Mouse (Mus musculus) common myeloid progenitor, adult 5-6 weeks (primary cell): ENCODE data around the gene Gm13057. TPM values are rescaled to one million over a fixed set of nuclear protein-coding genes. Genes with fewer than 3 reads are reported as not detected.
"Not testable (repeated sequence)": the region's sequence is repeated elsewhere in the genome, so short reads cannot be mapped to it uniquely, and the experiment has no call there.

Source experiments
- ATAC-seq: replicated peaks from 2 replicates; pipeline ENCODE4 v1.8.0; 2016; ENCODE audit warnings: low read depth, mild to moderate bottlenecking, moderate TSS enrichment, inconsistent platforms; ENCODE audit not compliant: poor library complexity, severe bottlenecking
- total RNA-seq: library from RNA; stranded (forward); fragments of 200-1000, 187-1606 nt; gene quantifications from 2 replicates; pipeline ENCODE4 v1.2.3, GENCODE M21; 2017

The Gm13057 gene
- total RNA-seq = not detected in 2 replicates

DNA sequence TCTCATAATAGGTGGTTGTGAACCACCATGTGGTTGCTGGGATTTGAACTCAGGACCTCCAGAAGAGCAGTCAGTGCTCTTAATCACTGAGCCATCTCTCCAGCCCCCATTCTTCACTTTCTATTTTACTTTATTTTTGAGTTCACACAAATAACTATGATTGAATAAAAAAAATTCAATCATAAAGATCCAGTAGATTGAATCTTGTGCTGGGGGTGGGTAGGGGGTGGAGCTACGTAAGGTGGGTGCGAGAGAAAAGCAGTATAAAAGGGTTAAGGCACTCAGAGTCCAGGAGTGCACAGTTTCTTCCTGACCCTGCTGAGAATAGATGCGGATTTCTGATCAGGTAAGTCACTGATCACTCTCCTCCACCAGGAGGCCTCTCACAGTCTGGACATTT lies at the start of gene Gm13057, which contains the start of gene BC080695:
Gm13057 (plus strand) TSS at position 310 of the 400 bp plus-strand sequence.
BC080695 (plus strand) TSS at position 301 of the 400 bp plus-strand sequence.
- not testable (repeated sequence) for ATAC-seq

DNA sequence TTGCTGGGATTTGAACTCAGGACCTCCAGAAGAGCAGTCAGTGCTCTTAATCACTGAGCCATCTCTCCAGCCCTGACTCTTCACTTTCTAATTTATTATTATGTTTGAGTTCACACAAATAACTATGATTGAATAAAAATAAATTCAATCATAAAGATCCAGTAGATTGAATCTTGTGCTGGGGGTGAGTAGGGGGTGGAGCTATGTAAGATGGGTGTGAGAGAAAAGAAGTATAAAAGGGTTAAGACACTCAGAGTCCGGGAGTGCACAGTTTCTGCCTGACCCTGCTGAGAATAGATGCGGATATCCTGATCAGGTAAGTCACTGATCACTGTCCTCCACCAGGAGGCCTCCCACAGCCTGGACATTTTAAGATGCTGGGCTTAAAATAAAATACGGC lies 40.5 kb upstream of the Gm13057 start, which contains the start of gene Gm13043:
Gm13043 (plus strand) TSS at position 301 of the 400 bp plus-strand sequence.
- no peak for ATAC-seq

DNA sequence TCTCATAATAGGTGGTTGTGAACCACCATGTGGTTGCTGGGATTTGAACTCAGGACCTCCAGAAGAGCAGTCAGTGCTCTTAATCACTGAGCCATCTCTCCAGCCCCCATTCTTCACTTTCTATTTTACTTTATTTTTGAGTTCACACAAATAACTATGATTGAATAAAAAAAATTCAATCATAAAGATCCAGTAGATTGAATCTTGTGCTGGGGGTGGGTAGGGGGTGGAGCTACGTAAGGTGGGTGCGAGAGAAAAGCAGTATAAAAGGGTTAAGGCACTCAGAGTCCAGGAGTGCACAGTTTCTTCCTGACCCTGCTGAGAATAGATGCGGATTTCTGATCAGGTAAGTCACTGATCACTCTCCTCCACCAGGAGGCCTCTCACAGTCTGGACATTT lies 15.9 kb upstream of the Gm13057 start, which contains the start of gene Gm13040:
Gm13040 (plus strand) TSS at position 301 of the 400 bp plus-strand sequence.
- not testable (repeated sequence) for ATAC-seq

Other genes starting within 250 kb of the Gm13057 start
- gene Lrrc38, start 202.0 kb upstream of the Gm13057 start, total RNA-seq = not detected in 2 replicates
- gene Pramel1, start 157.3 kb upstream of the Gm13057 start, total RNA-seq = not detected in 2 replicates
- 7.0 and 19.9 TPM in 2 replicates for gene Pramef8, start 139.3 kb upstream of the Gm13057 start, total RNA-seq
- not detected in 2 replicates for gene Oog4, start 101.4 kb upstream of the Gm13057 start, total RNA-seq
- gene Gm13043, start 40.4 kb upstream of the Gm13057 start, total RNA-seq = not detected in 2 replicates
- not detected in 2 replicates for gene Gm13040, start 15.8 kb upstream of the Gm13057 start, total RNA-seq
- not detected in 2 replicates for gene BC080695, start within 50 bp of the Gm13057 start, total RNA-seq
- not detected in 2 replicates for gene Gm13083, start 63.3 kb downstream of the Gm13057 start, total RNA-seq
- gene Gm13088, start 105.5 kb downstream of the Gm13057 start, total RNA-seq = not detected in 2 replicates
- gene Gm13089, start 151.0 kb downstream of the Gm13057 start, total RNA-seq = not detected in 2 replicates
- not detected in 2 replicates for gene Gm13078, start 167.7 kb downstream of the Gm13057 start, total RNA-seq
- gene Gm13023, start 237.6 kb downstream of the Gm13057 start, total RNA-seq = not detected in 2 replicates